Mouse (Mus musculus) G1E (cell line): ENCODE measurements around the gene Stk4. TPM values are rescaled to one million over a fixed set of nuclear protein-coding genes. Genes with fewer than 3 reads are reported as not detected.

Experiments
- ATAC-seq: 2 replicates; pipeline ENCODE4 v1.8.0; 2016; ENCODE audit warnings: mild to moderate bottlenecking; ENCODE audit not compliant: insufficient number of reproducible peaks, poor library complexity, low FRiP score, severe bottlenecking; ENCODE audit errors: extremely low read depth
- DNase-seq: peaks from one replicate; pipeline ENCODE4 v3.0.0; 2012; ENCODE audit warnings: low spot score
- H3K27me3 ChIP-seq: 2 replicates; pipeline ENCODE4 v1.6.1; 2012; ENCODE audit warnings: mild to moderate bottlenecking, low read length, inconsistent platforms; ENCODE audit not compliant: insufficient read depth
- H3K36me3 ChIP-seq: replicated peaks from 2 replicates; pipeline ENCODE3; 2012; ENCODE audit warnings: mild to moderate bottlenecking, inconsistent platforms
- H3K4me1 ChIP-seq: 2 replicates; pipeline ENCODE4 v1.6.1; 2012; ENCODE audit warnings: low read depth, low read length, inconsistent platforms, mixed read lengths; ENCODE audit not compliant: insufficient read depth
- H3K4me3 ChIP-seq: 2 replicates; pipeline ENCODE4 v1.5.1; 2012; ENCODE audit warnings: low read depth, mild to moderate bottlenecking, inconsistent platforms, low read length, moderate library complexity, mixed read lengths
- H3K9me3 ChIP-seq: replicated peaks from 2 replicates; pipeline ENCODE4 v1.6.1; 2012; ENCODE audit warnings: inconsistent platforms
- CTCF ChIP-seq: IDR thresholded peaks from 2 replicates; pipeline ENCODE4 v1.5.1; 2012; ENCODE audit warnings: low read depth, low read length, inconsistent platforms, mixed read lengths
- GATA1 ChIP-seq: IDR thresholded peaks from 2 replicates; pipeline ENCODE4 v1.6.1; 2012; ENCODE audit warnings: borderline replicate concordance, low read length, inconsistent platforms, mixed read lengths
- GATA2 ChIP-seq: IDR thresholded peaks from 2 replicates; pipeline ENCODE4 v1.6.1; 2012; ENCODE audit warnings: low read depth, low read length, inconsistent platforms, borderline replicate concordance
- POLR2AphosphoS5 ChIP-seq: IDR thresholded peaks from 2 replicates; pipeline ENCODE4 v1.6.1; 2012; ENCODE audit warnings: low read depth, low read length, inconsistent platforms; ENCODE audit not compliant: insufficient replicate concordance
- TAL1 ChIP-seq: conservative IDR thresholded peaks from 2 replicates; pipeline ENCODE4 v1.6.1; 2012; ENCODE audit warnings: low read depth, low read length, inconsistent platforms, mixed read lengths
- polyA plus RNA-seq: library from polyadenylated mRNA; stranded (reverse); fragments of >175 nt; gene quantifications from 2 replicates; pipeline ENCODE4 v1.2.3, GENCODE M21; 2012
- total RNA-seq, 2 experiments: library from RNA; stranded (forward) in 1 of 2; stranded (reverse) in 1 of 2; fragments of 200-1000 nt in 1 of 2; fragments of >200 nt in 1 of 2; fragmentation: Nextera tagmentation in 1 of 2; gene quantifications; 2 replicates each; pipeline ENCODE4 v1.2.3; 2014 to 2017

Stk4 gene
- total and polyA plus RNA-seq, 3 experiments, result 86.5 to 247 (median 214) TPM

DNA sequence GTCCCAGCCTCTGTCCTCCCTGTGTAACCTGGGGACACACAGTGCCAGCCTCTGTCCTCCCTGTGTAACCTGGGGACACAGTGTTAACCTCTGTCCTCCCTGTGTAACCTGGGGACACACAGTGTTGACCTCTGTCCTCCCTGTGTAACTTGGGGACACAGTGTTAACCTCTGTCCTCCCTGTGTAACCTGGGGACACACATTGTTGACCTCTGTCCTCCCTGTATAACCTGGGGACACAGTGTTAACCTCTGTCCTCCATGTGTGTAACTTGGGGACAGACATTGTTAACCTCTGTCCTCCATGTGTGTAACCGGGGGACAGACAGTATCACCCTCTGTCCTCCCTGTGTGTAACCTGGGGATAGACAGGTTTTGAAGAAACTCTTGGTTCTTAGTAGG is 61.5 kb downstream of the Stk4 start:
- H3K27me3 ChIP-seq, result no peaks in the 10 kb centered on the region
- ATAC-seq (no peak), DNase-seq (no peak)
- TF ChIP-seq GATA1, result no peak
- no peak for TF ChIP-seq POLR2AphosphoS5
- no peak for TF ChIP-seq TAL1
- no peak for TF ChIP-seq CTCF
- no peak for TF ChIP-seq GATA2
- H3K4me1 ChIP-seq, result peaks cover 3% of the 10 kb centered on the region
- no peak overlapping the region for H3K4me3 ChIP-seq
- H3K36me3 ChIP-seq, result peaks cover 91% of the 10 kb centered on the region
- no peaks in the 10 kb centered on the region for H3K9me3 ChIP-seq

DNA sequence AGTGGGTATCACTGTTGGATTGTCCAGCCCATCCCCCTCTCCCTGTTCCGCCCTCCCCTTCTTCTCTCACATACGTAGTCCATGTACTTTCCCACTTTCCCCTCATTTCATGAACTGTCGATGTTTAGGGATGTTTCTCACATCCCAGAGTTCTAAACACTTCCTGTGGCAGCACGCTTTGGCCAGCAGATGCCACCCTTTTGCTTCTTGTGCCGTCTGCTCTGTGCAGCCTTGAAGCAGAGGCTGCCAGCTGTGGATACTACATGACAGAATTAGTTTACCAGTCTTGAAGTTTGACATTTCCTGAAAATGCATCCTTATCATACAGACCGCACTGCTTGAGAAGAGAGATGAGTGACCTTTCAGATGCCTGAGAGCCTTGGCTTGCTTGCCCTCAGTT is 64.4 kb downstream of the Stk4 start:
- Histone ChIP-seq H3K9me3 (no peaks in the 10 kb centered on the region), H3K4me1 (no peaks in the 10 kb centered on the region; the same call in 1 of the 2 replicates), H3K36me3 (peaks cover 88% of the 10 kb centered on the region), H3K27me3 (no peaks in the 10 kb centered on the region), H3K4me3 (no peak overlapping the region)
- no peak for ATAC-seq
- TF ChIP-seq GATA2 (no peak), POLR2AphosphoS5 (no peak), CTCF (no peak), TAL1 (no peak), GATA1 (no peak)
- no peak for DNase-seq

DNA sequence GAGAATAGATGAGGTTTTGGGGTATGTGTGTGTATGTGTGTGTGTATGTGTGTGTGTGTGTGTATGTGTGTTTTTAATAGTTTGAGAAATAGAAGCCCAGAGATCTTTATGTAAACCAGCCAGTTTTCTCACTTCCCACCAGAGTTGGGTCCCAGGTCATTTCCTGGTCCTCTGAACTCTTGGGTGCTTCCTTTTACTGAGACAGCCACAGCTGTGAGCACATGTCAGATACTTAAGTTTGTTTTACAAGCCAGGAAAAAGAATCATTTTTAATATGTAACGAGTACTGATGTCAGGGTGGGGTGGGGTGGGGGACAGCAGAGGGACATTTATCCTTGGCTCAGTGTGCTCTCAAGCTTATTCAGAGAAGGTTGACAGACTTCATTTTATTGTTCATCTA is 65.2 kb downstream of the Stk4 start:
- no peaks in the 10 kb centered on the region for H3K9me3 ChIP-seq
- TF ChIP-seq TAL1, result no peak
- TF ChIP-seq GATA1, result no peak
- H3K4me1 ChIP-seq, result no peaks in the 10 kb centered on the region; the same call in 1 of the 2 replicates
- H3K36me3 ChIP-seq, result peaks cover 89% of the 10 kb centered on the region
- no peaks in the 10 kb centered on the region for H3K27me3 ChIP-seq
- no peak overlapping the region for H3K4me3 ChIP-seq
- no peak for DNase-seq
- no peak for ATAC-seq

DNA sequence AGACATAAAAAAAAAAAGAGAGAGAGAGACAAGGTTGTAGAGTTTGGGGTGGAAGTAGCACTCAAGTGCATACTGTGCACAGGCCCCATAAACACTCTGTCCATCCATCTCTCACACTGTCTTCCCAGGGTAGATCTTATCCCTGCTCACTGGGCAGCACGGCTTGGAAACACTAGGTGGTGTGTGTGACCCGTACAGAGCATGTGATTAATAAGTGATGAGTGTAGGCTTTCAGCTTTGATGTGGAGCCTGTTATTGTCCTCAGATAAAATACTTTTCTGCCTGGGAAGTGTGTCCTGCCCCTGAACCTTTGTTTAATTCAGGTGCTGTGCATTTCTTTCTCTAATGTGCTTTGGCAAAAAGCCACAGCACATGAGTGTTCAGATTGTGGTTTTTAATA is 66.3 kb downstream of the Stk4 start:
- H3K9me3 ChIP-seq, result no peaks in the 10 kb centered on the region
- no peak for TF ChIP-seq CTCF
- no peak for TF ChIP-seq POLR2AphosphoS5
- TF ChIP-seq TAL1, result no peak
- TF ChIP-seq GATA1, result no peak
- TF ChIP-seq GATA2, result no peak
- H3K4me1 ChIP-seq, result no peaks in the 10 kb centered on the region; the same call in 1 of the 2 replicates
- ATAC-seq, result no peak
- DNase-seq, result no peak
- no peaks in the 10 kb centered on the region for H3K27me3 ChIP-seq
- H3K4me3 ChIP-seq, result no peak overlapping the region
- H3K36me3 ChIP-seq, result peaks cover 86% of the 10 kb centered on the region

DNA sequence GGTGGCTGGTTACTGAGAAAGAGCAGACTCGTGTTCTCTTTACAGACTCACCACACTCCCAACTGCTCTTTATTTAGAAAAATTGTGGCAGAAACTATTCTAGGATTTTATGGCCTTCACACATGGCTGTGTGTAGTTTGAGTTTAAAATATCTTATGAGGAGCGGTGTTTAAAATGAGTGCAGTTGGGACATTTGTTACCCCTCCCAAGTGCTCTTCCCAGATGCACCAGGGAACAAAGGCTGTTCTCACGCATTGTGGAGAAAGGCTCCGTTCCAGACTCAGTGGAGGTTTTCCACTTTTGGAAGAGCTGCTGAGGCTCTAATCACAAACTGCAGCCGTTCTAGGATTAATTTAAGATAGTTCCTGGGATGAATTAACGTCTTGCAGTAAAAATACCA is 67.6 kb downstream of the Stk4 start:
- H3K9me3 ChIP-seq, result no peaks in the 10 kb centered on the region
- no peaks in the 10 kb centered on the region for H3K27me3 ChIP-seq
- H3K4me3 ChIP-seq, result no peak overlapping the region
- no peak for ATAC-seq
- no peaks in the 10 kb centered on the region; the same call in 1 of the 2 replicates for H3K4me1 ChIP-seq
- H3K36me3 ChIP-seq, result peaks cover 87% of the 10 kb centered on the region
- TF ChIP-seq GATA2 (no peak), TAL1 (no peak), CTCF (no peak), GATA1 (no peak), POLR2AphosphoS5 (no peak)
- DNase-seq, result no peak

DNA sequence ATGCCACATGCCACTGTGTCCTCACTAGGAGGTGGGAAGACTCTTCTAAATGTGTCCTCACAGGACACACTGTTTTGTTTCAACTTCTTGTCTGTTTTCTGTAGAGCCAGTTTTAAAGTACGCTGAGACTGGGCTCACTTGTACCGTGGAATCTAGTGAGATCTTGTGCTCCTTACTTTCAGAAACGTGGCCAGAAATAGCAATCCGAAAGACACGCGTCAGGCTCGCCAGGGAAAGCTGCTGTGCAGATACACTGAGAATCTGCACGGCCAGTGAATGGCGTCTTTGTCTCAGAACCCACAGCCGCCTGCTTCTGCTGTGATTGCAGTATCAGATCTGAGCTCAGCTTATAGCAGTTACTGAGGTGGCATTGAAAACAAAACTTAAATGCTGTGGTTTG is 71.9 kb downstream of the Stk4 start:
- TF ChIP-seq GATA2 (no peak), CTCF (no peak), GATA1 (no peak), POLR2AphosphoS5 (no peak)
- H3K4me1 ChIP-seq, result peaks cover 13% of the 10 kb centered on the region
- ATAC-seq (no peak), DNase-seq (no peak)
- H3K9me3 ChIP-seq, result no peaks in the 10 kb centered on the region
- peaks cover 89% of the 10 kb centered on the region for H3K36me3 ChIP-seq
- H3K27me3 ChIP-seq, result no peaks in the 10 kb centered on the region
- H3K4me3 ChIP-seq, result no peak overlapping the region

DNA sequence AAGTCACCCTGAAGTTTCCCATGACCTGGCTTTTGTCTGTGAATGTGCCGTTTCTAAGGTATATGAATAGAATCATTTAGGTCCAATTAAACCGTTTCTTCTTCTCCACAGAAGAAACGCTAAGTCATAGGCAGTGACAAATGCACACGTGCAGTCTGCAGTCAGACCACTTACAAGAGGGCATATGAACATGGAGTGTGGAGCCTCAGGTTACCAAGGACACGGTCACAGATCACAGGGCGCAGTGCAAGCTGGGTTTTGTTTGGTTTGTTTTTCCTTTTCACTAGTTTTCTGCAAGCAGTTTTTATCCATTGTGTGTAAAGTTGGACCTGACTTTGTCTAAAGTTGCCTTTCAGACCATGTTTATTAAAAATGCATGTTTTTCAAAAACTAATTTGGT is 73.9 kb downstream of the Stk4 start:
- no peak overlapping the region for H3K4me3 ChIP-seq
- ATAC-seq (peak; percentile 64), DNase-seq (no peak)
- no peaks in the 10 kb centered on the region for H3K9me3 ChIP-seq
- no peaks in the 10 kb centered on the region for H3K27me3 ChIP-seq
- peaks cover 90% of the 10 kb centered on the region for H3K36me3 ChIP-seq
- H3K4me1 ChIP-seq, result peaks cover 13% of the 10 kb centered on the region
- no peak for TF ChIP-seq POLR2AphosphoS5
- no peak for TF ChIP-seq GATA2
- TF ChIP-seq CTCF, result no peak
- no peak for TF ChIP-seq TAL1
- TF ChIP-seq GATA1, result no peak
